Mouse (Mus musculus) embryo, embryonic 10.5 days (tissue): Measurements from ENCODE around the gene Dnajc2.
"Not testable (repeated sequence)": the region's sequence is repeated elsewhere in the genome, so short reads cannot be mapped to it uniquely, and the experiment has no call there.

Experiments
- DNase-seq: peaks from one replicate; pipeline ENCODE4 v3.0.0-alpha.2; 2015; ENCODE audit warnings: low spot score

The Dnajc2 gene

GRCm38 (mm10) chr5:21739881-21740280 is 45.2 kb downstream of the Dnajc2 start:
- no peak for DNase-seq

DNA sequence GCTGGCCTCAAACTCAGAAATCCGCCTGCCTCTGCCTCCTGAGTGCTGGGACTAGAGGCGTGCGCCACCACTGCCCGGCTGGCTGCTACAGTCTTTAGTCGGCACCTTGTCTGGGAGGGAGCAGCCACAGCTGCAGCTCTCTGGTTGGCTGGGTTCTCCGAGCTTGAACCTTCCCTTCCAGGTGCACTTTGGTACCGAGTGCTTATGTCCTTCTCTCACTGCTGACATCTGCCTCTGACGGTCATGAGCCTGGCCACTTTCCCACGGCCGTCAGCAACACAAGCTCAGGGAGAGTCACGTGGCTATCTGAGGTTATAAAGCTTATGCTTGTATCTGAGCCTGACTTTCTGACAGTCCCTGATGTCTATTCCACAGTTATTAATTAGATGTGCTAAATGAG is 45.9 kb downstream of the Dnajc2 start:
- no peak for DNase-seq

DNA sequence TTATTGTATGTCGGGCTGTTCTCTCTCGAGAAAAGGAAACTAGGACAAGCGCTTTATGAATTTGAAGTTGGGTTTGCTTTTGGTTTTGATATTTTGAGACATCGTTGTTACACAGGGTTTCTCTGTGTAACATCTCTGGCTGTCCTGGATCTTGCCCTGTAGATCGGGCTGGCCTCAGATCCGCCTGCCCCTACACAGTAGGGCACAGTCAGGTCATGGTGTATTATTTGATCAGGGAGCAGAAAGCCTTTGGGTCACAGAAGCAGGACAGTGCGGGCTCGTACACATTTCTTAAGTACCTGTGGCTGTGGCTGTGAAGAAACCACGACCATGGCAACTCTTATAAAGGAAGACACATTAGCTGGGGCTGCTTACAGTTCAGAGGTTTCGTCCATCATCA is 47.4 kb downstream of the Dnajc2 start:
- peak; percentile 15 for DNase-seq

DNA sequence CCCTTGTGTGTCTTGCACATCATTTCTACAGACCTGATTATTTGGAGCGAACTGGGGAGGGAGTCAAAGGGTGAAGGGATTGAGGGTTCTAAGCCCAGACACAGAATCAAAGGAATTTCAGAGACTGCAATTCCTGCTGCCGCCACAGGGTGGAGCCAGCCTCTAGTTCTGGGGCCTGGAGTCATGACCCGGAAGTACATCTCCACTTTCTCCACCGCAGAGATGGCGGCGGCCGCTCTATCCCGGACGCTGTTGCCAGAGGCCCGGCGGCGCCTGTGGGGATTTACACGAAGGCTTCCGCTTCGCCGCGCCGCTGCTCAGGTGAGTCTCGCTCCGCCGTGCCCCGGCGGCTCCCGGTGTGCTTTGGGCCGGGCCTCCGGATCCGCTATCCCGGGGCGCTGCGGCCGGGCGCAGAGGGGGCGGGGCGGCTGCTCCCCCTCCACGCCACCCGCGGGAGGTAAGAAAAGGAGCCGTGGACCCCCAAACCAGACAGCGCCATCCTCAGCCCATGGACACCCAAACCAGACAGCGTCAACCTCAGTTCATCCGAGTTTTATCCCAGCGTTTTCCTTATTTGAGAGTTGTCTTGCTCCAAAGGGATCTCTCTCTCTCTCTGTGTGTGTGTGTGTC is 48.0 kb downstream of the Dnajc2 start, which contains the start of gene Pmpcb:
Pmpcb (plus strand) TSS at position 186 of the 630 bp plus-strand sequence.
- peak; percentile 95 for DNase-seq

- no peak for DNase-seq
Observed at GRCm38 (mm10) chr5:21736046-21736445, 49.0 kb downstream of the Dnajc2 start.

DNA sequence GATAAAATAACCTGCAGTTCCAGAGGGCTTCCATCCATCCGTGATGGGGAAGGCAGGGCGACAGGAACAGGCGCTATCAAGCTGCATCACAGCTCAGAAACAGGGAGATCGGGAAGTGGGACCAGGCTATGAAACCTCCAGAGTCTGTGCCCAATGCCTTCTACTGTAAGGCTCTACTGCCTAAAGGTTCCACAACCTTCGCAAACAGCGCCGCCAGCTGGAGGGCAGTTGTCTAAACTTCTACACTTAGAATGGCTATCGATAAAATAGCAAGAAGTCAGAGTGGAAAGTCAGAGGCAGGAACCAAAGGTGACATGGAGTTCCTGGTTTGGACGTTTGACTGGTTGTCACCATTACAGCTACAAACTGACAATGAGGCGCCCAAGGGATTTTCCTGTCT is 49.5 kb downstream of the Dnajc2 start:
- peak; percentile 77 for DNase-seq

DNA sequence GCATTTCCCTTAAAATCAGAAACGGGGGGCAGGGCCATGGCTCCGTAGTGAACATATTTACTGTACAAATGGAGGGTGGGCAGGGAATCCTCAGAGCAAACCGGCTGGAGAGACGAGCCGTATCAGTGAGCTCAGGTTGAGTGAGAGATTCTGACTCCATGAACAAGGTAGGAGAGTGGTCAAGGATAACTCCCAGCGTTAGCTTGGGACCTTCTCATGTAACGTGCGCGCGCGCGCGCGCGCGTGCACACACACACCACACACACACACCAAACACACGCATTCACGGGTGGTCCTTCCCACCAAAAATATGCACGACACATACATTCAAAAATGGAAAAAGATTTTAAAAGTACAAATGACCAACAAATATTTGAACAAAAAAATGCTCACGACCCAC is 50.0 kb downstream of the Dnajc2 start:
- peak; percentile 17 for DNase-seq

- DNase-seq = peak; percentile 87
Observed at GRCm38 (mm10) chr5:21732930-21733329, 52.1 kb downstream of the Dnajc2 start.

DNA sequence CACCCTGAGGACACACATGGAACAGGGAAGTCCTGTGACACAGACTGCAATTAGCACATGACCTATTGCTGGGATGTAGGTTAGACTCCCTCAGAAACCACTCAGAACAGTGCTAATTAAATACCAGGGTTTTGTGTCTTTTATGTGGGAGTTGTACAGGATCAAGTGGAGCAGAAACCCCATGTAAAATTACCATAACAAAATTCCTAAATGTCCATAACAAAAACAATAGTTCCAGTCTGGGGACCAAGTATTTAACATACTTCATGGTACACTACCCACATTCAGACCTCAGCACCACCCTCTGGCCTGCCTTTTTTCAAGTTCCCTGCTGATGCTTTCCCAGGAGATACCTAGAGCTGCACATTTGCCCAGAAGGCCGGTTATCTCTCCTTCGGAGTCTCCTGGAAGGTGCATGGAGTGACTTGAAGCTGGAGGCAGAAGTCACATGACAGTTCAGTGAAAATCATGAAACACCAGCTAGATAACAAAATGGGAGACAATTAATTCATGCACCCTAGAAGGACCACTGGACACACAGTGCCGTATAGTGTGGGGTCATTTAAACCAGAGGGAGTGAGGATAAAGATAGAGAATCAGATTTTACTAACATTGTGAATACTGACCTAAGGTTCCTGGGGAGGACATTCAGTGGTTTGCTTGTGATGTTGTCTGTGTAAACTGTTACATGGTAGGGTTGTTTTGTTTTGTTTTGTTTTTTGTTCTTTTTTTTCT is 52.7 kb downstream of the Dnajc2 start:
- peak; percentile 39 for DNase-seq

GRCm38 (mm10) chr5:21729107-21729506 is 55.9 kb downstream of the Dnajc2 start:
- no peak for DNase-seq

DNA sequence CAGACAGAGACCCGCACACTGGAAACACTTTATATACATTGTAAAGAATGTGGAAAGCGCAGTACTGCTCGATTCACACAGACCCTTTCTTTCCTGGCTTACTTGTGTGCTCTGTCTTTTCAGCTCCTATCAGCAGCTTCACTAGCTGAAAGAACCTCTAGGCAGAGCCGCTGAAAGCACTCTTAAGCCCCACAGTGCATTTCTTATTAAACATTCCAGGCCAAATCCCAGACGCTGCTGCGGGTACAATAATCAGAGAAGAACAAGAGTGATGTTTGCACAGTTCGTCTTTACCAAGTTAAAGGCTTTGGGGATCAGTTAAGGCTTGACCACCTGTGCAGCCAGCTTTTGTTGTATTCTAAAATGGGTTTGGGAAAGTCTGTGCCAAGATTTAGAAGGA is 60.2 kb downstream of the Dnajc2 start:
- DNase-seq = peak; percentile 59

DNA sequence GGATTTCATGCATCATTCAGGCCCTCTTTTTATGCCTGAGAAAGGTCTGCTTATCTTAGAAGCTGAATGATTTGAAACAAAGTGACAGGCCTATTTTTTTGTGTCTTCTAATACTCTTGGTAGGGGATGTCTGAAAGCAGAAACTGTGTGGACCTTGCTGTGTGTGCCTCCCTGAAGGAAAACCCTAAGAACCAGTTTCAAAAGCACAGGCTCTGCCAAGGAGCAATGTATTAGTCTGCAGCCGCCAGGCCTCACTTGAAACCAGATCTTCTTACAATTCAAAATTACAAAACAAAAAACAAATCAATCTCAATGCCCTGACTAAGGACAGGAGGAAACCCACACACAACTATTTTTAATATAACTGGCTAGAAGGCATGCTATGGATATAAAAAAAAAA is 60.6 kb downstream of the Dnajc2 start:
- no peak for DNase-seq

DNA sequence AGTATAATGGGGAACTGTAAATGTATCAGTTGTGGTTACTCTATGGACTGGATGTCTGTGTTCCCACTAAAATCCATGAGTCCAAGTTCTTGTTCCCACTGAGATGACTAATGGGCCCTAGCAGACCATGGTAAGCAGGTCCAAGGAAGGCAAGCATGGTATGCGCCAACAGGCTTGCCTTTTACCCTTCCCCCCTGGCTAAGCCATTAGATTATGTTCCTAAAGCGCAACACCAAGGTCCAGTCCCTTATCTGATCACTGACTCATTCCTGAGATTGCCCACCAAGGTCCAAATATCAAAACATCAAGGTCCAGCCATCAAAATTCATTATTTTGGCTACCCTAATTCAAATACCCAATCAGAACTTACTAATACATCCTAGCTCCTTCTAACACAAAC is 65.8 kb downstream of the Dnajc2 start:
- no peak for DNase-seq

- DNase-seq = no peak
Observed at GRCm38 (mm10) chr5:21718546-21718945, 66.5 kb downstream of the Dnajc2 start.

- DNase-seq = no peak
Observed at GRCm38 (mm10) chr5:21717165-21717715, 67.8 kb downstream of the Dnajc2 start.

DNA sequence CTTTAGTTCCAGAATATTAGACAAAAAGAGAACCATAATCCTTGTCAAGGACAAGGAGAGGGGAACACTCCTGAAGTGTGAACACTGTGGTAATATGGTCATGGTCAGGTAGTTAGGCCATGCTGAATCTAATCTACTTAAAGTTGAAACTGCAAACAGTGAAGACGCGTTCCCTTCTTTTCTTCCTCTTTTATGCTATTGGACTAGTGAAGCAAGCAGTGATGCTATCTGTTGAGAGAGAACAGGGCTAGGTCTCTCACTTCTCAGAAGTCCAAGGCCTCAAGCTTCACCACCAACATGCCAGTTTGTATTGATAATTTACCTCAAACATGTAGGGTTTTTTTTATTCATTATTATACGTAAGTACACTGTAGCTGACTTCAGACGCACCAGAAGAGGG is 70.6 kb downstream of the Dnajc2 start:
- DNase-seq = no peak

DNA sequence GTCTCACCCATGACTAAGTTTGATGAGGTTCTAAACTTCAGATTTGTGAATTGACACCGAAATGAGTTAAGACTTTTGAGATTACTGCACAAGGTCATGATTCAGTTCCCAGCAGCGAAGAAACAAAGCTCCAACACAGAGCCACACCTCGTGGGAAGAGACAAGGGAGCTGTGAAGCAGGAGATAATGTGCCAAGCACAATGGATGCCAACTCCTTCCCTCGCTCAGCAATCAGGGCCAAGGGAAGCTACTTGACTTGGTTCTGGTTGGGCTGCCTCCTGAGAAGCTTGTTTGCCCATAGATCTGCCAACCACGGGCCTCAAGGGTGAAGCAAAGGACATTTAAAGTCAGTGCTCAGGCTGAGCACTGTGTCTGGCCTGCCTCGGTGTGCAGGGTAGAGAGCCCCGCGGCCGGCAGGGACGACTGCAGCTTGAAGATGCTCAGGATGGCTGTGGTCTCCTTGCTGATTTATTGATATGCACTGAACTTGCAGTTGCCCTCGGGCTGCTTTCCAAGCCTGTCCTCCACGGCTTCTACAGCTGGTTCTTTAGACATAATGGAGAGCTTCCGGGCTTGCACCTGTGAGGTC is 72.8 kb downstream of the Dnajc2 start:
- DNase-seq = no peak

DNA sequence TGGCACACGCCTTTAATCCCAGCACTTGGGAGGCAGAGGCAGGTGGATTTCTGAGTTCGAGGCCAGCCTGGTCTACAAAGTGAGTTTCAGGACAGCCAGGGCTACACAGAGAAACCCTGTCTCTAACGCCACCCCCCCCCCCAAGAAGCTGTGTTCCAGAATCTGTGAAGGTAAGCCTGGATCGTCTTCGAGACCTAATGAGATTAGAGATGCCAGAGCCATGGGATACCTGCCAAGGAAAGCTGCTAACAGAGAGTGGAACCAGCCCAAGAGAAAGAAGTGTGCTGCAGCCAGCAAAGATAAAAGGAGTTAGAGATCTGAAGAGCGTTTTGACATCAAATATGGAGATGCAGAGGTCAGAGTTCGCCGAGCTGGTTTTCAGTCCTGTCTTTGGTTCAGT is 77.0 kb downstream of the Dnajc2 start:
- not testable (repeated sequence) for DNase-seq
